Mouse (Mus musculus) kidney, postnatal 25 days (tissue): ENCODE measurements at regions not wholly inside any gene's neighbourhood (a gene's known extent, or its start where the extent isn't known, plus 50 kb on each side); places are given as distances from the start of the nearest gene placed in this dataset.
A peak's percentile ranks its signal among the peaks of the same experiment; 100 is the strongest.

Experiments used
- DNase-seq, 2 experiments: peaks; one replicate each; pipeline ENCODE4 v3.0.0; 2021; ENCODE audit warnings: mixed read lengths in 2 of 2

DNA sequence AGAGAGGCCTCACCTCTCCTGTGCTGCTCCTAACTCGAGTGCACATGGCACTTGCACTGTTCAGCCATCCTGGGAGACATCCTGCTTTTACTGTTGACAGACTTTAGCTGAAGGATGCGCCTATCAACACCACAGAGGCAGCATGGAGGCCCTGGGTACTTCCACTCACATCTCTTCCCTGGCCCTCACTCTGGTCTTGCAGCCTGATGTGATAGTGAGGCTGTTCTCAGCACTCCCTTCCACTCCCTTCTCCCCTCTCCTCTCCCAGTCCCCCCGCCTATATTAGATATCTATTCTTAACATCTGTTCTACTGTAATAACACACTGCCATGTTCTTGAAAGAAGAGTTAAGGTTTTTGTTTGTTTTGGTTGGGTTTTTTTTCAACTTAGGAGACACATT, 50.2 kb upstream of the Bod1 start:
- no peak for DNase-seq

DNA sequence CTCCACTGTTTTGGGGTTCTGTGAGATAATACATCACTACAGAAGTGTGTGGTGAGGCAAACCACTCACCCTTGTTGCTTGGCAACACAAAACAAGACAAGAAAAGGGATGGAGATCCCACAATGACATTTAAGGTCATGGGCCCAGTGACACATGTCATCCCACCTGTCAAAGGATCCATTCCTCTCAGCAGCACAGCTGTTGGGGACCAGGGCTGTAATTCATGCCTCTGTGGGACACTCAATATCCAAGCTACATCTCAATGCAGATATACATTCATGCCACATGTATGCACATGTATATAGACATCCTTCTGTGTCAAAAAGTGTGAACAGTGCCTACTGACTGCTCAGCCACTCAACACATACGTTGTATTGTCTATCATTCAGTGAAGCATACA, 52.8 kb upstream of the Bod1 start:
- DNase-seq, result no peak

DNA sequence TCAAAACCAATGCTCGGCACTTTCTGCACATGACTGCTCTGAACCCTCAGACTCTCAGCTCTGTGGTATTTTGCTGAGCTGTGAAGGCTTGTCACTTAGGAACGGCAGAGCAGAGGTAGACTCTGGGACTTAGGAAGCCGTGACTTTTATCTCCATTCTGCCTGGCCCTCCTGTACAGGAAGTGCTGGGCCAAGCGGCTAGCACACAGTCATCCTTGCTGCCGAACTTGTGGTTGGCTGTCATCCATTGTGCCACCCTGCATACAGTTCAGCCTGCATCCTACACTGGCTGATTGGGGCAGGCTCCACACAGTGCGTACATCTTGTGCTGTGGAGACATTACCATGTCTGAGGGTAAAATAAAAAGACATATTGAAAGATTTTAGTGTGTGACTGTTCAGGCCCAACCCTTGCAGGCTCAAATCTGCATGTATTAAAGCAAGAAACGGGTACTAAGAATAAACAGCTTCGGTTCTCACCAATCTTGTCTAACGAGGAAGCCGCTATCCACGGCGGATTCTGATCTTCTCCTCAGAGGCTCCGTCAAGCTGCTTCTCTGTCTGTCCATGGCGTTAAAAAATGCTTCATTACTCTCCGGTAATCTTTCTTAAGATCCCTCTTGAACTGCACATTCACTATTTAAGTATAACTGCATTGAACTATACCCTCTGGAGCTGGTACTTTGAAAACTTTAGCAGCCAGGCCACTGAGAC, 54.4 kb upstream of the Bod1 start:
- no peak for DNase-seq

DNA sequence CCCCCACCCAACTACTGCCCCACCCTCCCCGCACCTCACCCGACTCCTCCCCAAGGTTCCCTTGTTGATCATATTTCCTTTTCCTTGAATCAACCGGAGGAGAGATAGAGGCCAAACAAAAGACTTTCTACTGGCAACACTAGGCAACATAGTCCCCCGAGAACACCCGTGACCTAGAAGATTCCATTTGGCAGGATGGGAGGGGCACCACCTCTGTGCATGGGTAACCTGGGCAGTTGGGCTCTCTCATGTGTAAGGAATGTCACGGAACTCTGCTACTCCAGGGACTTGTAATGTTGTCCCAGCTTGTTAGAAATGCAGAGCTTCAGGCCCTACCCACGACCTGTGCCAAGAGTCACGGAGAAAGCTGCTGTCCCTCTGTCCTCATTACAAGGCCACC, 55.6 kb upstream of the Bod1 start:
- peak; percentile 24 to 64 for DNase-seq

DNA sequence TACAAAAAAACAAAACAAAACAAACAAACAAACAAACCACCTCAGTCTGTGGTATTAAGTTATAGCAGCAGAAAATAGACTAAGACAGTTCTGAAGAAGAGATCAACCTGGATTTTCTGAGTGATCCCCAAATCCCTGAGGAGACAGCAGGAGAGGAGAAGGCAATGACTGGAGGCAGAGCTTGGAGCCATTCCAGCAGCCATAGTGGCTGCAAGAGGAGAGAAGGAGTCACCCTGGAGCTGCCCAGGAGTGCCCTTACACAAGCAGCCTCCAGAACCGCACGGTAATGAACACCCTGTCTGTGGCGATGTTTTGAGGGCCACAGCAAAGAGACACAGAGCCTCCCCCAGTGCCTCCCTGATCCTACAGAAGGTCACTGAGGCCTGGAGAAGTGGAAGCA, 58.0 kb upstream of the Bod1 start:
- DNase-seq, result peak in 1 of 2 experiments; percentile 45

DNA sequence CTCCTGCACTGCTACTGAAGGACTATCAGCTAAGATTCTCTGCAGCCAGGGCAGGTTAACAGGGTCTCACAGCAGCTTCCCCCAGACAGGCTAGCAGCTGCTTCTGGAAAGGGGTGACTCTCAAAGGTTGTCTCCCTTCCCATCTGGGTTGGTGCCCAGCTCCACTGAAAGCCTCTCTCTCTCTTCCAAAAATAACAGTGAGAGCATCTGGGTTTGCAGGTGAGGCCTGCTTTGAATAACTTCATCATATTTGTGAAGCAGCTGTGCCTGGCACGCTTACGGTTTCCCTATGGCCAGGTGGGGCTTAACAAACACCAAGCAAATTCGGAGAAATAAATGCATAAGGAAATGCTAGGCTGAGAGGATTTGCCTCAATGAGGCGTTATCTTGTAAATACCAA, 58.5 kb upstream of the Bod1 start:
- no peak for DNase-seq

DNA sequence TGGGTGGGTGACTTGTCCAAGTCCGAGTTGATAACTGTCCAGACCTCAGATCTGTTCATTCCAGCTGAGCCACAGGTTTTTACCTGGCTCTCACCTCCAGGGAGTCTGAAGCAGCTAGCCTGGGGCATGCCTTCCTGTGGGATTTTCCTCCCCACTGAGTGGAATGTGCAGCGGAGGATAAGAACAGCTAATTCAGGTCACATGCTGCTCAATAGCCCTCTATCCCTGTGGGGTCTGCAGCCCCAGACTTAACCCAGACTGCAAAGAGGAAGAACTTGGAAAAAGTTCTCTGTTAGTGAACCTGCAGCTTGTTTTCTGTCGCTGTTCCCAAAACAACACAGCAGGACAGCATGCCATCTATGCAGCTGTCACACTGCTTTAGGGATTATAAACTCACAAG, 59.0 kb upstream of the Bod1 start:
- DNase-seq, result no peak

DNA sequence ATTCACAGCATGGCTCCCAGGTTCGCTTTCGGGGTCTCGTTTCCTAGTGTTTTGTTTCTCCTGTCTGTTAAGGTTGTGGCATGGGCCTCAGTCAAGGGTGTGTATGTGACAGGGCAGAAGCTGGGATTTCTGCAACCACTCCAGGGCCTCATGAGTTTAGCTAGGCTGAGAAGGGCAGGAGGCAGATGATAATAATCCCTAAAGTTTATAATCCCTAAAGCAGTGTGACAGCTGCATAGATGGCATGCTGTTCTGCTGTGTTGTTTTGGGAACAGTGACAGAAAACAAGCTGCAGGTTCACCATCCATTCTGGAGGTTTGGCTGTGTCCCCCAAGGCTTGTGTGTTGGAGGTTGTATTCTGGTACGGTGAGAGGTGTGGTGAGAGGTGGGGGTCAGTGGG, 59.8 kb upstream of the Bod1 start:
- DNase-seq, result no peak

DNA sequence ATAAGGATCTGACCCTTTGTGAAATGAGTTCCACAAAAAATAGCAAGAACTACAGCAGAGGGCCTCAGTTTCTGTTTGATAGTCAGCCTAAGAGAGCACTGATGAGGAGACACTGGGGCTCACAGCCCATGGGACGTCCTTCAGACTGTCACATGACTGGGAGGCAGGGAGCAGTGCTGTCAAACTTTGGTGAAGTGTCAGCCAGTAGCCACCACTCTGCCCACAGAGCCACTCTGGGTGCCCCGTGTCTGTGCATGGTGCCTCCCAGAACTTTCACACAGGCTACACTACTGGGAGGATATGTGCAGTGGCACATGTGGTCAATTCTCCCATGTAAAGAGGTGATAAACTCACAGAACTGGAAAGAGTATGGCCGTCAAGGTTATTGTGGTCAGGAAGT, 60.7 kb upstream of the Bod1 start:
- DNase-seq, result no peak

DNA sequence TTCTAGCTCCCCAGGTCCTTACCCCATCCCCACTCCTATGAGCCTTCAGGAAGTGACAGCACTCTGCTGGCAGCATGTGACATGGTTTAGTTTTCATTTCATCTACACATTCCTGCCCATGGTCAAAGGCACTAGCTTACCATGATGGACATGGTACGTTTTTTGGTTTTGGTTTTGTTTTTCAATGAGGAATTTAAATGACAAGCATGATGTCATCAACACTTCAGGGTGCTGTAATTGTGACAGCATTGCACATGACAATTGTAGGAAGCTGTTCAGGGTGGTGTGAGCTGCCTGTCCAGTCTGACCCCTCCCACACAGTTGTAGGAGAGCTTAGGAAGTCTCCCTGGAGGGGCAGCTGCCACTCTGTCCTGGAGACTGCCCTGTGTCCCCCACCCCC, 61.3 kb upstream of the Bod1 start:
- no peak for DNase-seq

DNA sequence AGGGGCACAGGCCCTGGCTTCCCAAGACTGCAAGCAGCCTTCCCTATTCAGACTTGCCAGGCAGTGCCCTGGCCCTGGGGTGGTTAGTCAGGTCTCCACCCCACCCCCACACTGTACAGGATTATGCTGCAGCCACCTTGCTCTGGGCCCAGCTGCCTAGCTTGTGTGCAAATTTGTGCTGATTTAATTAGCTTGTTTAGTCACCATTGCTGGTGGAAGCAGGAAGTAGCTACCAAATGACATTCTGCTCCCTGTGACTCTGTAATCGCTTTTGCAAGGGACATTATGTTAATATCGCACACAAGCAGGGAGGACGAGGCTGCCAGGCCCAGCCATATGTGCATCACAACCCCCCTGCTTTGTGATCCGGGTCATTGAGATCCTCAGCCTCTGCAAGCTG, 62.4 kb upstream of the Bod1 start:
- DNase-seq, result peak; percentile 66 to 85

DNA sequence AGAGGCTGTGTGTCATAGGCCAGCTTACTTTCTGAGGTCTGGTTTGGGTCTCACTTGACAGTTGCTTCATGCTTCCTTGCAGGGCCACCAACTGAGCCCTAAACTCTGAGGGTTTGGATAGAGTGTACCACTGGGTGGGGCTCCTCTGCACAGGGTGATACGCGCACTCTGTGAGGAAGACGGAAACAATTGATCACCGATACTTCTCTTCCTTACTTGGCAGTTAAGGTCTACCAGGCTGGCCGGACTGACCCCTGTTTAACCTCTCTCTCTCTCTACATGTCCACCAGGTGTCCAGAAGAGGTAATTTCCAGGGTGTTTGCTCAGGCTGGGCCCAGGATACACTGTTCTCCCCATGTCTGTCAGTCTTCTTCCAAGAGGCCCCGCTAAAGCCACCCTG, 63.6 kb upstream of the Bod1 start:
- DNase-seq, result no peak

DNA sequence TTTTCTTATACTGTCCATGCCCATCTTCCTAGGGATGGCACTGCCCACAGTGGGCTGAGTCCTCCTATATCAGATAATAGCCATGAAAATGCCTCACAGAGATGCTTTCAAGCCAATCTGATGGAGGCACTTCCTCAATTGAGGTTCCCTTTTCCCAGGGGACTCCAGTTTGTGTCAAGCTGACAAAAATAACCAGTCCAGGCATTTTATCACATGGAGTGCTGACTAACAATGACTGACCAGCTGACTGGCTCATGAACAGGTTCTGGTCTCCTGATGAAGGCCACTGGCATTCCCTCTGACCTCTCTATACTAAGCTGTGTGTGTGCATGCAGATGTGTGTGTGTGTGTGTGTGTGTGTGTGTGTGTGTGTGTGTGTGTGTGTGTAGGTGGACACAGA, 64.4 kb upstream of the Bod1 start:
- no peak for DNase-seq

DNA sequence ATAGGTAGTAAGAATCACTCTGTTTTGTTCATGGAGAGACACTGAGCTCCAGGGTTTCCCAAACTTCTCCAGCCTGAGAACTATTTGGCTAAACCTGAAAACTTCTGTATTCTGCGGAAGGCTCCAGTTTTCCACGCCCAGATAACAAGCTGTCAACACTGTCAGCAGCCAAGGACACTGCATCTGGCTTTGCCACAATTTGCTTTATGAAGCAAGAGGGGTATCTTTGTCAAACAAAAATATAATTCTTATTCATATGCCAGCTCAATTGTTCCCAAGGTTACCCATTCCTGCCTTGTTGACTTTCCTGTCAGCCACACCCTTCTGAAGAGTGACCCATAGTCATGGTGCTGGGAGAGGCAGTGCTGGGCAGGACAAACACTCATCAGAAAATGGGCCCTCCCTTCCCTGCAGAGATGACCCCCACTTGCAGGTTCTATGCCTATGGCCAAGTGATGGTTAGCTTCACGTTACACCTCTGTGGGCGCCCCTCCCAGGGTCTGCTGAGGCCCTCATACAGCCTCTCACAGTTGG, 64.9 kb upstream of the Bod1 start:
- no peak for DNase-seq

DNA sequence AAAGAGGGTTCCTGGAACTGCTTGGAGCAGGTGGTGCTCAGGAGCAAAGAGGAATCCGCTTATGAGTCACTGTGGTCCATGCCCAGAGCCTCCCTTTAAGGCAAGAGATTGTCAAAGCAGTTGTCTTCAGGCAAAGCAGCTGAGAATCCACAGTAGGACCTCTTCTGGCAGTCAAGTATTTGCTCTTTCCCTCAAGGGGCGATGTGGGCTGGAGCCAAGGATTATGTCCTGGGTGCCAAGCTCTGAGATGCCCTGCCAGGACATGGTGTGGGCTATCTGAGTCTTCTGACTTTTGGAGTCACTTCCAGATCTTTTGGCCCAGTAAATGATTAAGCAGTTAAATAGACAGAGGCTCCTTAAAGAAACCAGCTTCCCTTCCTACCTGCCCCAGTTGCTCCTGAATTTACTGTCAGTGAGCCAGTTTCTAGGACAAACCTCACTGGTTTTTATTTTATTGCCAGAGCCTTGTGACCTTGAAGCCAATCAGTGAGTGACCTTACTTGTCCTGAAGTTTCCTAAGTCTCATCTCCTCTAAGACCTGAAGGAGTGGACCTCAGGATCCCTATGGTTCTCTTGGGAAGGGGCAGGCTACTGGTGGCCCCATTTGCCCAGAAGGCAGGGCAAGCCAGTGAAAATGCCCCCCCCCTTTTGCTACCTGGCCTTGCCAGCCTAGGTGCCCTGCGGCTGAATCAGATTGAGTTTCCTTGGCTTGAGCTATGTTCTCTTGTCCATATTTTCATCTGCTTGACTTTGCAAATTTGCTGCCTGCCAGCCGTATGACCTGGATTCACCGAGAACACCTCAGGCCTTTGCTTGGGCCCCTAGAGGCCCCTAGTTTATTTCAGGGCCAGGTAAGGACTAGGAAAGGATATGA, 66.7 kb upstream of the Bod1 start:
- peak; percentile 57 to 79 for DNase-seq

DNA sequence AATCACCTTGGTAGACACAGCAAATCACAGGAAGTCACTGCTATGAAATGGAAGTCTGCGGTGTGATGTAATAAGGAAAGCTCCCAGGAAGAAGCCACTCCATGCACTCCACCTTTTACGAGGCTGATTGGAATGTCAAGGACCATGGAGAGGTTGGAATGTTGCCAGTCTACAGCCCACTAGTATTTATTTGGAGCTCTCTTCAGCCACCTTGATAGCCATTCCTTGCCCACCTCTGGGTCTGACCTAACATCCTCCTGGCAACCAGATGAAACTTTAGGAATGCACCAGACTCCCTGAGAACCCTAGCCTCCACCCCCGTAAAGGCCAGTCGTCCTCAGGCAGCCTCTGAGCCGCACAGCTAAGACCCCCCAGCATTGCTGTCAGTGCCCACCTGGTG, 68.7 kb upstream of the Bod1 start:
- no peak for DNase-seq

DNA sequence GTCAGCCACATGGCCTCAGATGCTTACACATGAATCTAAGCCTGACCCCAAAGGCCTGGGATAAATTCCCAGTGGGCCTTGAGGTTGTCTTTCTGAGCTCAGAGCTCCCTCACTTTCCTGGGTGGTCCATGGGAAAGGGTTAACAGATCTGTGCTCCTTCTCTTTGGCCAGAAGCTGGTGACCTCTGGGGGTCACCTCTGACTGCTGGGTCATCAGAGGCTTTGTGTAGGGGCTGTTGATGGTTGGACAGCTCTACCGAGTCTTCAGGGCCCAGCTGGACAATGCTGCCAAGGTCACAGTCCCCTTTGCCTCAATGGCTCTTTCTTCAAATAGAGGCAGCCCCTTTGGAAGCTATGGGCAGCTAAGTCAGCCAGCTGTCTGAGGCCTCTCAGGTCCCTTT, 70.5 kb upstream of the Bod1 start:
- no peak for DNase-seq

DNA sequence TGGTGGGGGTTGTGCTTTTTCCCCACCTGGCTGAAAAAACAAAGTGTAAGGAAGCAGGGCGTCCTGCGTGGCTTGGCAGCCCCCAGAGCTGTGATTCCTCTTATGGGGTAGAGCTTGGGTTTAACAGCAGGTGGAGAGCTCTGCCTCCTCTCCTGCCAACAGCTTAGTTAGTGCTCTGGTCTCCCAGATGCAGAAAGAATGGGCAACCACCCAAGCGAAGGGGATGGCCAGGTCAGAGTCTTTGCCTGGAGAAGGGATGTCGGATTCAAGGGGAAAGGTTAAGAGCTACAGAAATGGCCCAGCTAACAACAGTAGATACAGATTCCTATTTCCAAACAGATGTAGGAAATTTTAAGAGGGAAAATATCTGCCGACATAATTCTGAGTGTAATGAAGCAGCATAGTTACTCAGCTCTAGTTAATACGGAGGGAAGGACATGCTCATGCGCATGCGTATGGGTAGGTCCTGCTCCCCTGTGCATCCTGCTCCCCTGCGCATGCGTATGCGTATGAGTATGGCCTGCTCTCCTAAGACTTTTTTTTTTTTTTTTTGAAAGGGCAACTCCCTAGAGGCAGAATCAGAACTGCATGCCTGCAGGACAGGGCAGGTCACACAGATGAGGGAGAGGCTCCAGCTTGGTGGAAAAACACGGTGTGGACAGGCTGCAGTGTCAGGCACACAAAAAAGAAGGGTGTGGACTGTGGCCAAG, 72.5 kb upstream of the Bod1 start:
- DNase-seq, result peak; percentile 75 to 85

DNA sequence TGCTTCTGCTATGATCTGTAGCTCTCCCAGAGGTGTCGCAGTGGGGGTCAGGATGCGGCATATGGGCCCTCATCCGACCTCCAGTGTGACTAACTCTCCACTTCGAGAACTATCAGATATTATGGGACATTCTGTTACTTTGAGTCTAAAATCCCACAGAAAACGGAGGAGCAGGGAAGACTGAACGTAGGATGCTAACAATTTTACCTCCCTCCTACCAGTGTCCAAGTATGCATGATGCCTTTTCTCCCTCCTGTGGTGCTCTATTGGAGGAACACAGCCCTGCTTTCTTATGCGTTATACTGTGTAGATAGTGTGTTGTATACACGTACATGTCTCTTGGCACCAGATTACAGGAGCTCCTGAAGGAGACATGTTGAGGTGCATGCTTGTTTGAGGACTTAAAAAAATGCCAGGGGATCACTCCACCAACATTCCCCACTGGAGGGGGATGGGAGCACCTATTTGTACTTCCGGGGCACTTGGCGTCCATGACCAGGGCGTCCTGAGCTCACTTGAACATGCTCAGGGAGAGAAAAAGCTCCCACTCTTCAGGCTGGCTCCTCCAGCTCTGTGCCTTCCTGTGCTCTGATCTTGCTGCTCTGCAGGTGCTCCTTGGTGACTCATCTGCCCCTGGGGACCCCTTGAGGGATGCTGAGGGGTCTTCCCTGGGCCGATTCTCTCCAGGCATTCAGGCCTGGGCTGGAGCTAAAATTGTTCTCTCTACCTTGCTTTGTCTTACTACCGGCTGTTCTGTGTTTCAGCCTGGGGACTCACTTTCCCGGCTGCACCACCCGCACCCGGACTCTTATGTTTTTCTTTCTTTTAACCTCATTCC, 73.6 kb upstream of the Bod1 start:
- no peak for DNase-seq

DNA sequence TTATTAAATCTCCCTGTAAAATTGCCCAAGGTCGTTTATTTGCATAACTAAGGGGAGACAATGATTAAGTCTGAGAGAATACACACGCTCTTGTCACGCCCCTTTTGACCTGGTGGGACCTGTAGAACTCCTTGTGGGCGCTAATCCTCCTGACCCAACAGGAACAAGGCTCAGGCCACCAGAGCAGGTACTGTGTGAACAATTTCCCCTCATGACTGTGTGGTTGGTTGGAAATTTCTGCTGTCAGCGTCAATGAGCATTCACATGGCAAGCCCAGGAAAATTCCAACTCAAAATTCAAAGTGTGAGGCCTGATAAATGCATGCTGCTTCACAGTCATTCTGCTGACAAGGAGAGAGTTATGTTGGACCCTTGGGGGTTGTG, 74.2 kb upstream of the Bod1 start:
- peak; percentile 35 to 64 for DNase-seq

DNA sequence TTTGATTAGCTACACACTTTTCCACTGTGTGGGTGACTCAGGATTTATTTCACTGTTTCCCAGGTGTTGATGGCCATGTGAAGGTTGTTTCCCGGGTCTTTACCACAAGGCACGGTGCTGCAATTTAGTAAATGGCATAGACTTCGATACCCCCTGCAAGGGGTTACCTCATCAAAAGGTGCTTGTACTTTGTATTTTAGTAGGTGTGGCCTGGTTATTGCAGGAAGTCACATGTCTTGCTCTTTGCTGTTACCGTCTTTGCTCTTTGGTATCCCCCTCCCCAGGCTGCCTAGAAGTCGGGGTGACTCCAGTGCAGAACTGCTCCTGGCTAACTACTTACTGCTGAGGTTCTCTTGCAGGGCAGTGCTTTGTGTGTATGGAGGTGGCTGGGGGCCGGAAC, 74.8 kb upstream of the Bod1 start:
- no peak for DNase-seq

DNA sequence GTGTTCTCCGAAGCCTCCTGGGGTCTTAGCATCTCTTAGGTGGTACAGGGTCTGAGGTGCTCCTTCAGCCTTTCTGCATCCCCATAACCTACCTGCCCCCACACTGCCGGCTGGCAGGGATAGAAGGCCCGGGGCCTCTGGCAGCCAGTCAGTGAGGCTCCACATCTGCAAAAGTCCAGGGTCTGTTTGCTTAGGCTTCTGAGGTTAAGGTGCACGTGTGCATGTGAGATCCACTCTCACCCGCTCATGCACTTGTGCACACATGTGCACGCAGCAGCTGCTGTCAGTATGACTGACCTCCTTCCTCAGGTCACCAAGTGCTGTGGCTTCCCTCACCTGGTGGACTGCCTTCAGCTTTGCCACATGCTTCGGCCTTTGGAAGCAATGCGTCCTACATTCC, 75.3 kb upstream of the Bod1 start:
- no peak for DNase-seq
